Mouse (Mus musculus) naive thymus-derived CD4-positive, alpha-beta T cell, adult 2 months (primary cell): Measurements from ENCODE around the gene Mylpf.

Experiments
- DNase-seq: peaks from one replicate; pipeline ENCODE4 v3.0.0-alpha.2; 2011; ENCODE audit warnings: low read depth

Gene Mylpf

DNA sequence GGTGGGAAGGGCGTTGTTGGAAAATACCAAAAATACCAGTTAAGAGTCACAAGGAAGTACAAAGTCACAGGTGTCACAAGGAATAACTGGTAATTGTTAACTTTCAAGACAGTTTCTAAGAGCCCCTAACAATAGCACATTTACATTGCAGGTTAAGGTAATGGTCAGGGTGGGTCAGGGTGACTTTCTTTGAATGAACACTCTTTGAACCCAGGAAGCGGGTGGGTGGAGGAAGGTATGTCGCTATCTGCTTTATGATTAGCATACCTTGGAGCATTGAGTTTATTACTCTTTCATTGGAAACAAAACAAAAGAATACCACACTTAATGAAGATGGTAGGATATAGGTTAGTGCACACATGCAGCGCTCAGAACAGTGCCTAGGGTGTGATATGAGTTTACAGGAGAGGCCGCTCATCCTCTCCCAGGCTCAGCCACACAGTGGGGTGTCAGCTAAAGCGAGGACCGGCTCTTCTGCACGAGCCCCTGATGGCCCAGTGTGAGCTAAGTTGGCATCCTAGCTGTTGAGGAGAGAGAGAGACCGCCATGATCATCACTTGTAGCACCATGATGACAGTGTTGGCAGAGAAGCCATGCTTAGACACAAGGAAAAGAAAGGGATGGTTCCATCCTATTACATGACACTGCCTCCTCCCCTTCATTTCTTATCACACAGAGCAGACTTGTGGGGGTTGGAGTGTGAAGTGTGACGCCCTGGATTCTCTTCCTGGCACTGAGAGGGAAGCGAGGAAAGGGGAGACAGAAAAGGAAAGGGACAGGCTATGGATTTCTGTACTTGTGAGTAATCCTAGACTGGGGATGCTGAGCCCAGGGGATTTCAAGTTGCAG, 16.7 kb downstream of the Mylpf start:
- no peak for DNase-seq

DNA sequence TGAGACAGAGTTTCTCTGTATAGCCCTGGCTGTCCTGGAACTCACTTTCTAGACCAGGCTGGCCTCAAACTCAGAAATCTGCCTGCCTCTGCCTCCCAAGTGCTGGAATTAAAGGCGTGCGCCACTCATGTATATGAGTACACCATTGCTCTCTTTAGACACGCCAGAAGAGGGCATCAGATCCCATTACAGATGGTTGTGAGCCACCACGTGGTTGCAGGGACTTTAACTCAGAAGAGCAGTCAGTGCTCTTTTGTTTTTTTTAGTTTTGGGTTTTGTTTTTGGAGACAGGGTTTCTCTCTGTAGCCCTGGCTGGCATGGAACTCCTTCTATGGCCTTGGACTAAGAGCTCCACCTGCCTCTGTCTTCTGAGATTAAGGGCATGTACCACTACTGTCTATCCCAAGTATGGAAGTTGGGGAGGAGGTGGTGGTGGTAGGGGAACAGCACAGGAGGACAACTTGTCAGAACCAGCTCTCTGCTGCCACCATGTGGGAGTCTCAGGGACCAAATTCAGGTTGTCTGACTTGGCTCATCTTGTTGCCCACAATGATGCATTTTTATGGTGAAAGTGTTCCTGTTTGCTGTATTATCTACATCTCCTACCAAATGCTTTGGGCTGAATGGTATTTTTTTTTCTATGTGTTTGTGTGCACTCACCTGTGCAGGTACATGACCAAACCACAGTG, 20.1 kb downstream of the Mylpf start:
- peak; percentile 95 for DNase-seq

DNA sequence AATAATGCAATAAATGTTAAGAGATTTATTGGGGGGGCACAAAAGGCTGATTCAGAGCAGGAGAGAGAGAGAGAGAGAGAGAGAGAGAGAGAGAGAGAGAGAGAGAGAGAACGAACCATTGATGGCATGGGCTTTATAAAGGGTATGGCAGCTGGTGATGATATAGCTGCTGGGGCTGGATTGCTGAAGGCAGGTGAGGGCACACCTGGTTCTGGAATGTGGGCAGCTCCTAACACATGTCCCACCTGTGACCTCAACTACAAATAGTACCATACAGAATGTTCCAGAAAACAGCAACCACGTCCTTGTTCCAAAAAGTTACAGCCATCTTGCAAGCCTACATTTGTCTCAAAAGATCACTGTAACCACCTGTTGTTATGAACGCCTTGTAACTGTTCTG, 22.7 kb downstream of the Mylpf start:
- no peak for DNase-seq

DNA sequence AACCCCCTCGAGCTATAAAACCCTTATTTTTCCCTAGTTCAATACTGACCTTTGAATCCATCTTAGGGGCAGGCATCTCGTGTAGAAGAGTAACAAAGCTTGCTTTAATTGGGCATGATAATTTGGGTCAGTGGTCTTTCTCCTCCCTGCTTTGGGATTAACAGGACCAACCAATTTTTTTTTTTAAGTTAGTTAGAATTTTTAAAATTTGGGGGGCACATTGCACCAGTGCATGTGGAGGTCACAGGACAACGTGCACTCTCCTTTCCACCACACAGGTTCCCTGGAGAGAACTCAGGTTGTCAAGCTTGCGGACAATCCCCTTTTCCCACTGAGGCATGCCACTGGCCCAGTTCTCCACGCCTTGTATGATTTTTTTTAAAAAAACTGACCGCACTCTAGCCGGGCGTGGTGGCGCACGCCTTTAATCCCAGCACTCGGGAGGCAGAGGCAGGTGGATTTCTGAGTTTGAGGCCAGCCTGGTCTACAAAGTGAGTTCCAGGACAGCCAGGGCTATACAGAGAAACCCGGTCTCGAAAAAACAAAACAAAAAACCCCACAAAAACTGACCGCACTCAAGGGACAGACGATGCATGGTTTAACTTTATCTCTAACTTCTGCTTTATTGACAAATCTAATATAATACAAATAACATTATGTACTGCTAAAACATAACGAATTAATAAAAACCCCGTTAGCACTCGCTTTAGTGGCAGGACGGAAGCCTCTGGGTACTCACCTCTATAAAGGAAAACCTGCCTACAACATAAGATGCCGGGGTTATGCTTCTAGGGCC, 23.3 kb downstream of the Mylpf start:
- no peak for DNase-seq

DNA sequence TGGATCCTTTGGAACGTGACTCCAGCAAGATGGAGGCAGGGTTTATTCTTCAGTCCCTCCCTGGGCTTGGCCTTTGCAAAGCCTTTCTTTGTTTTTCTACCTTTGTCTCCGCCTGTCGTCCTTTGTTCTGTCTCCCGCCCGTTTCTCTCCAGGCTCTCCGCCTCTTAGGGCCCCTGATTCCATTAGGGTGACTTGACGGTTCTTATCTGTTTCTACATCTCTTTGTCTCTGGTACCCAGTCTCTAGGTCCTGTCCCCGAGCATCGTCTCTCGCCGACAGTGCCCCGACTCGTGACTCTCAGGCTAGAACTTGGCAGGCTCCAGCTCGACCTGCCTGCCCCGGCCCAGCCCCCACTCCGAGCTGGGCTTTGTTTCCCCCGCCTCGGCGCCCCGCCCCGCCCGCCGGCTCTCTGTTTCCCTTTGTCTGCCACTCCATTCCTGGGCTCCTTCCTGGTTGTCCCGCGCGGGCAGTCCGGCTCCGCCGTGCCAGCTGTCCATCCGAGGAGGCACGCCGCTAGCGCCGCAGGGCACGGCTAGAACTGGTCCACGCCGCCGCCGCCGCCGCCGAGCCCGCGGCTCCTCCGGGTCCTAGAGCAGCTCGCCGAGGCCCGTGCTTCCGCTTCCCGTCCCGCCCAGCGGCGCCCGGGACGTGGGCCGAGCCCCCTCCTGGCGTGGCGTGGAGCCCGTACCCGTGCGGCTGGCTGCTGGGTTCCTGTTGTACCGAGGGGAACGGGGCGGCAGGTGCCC, 24.1 kb downstream of the Mylpf start, which contains the start of the genes Zfp553 and Sept1:
Gene Zfp553 (plus strand): TSS at position 440 of the 746 bp plus-strand sequence.
Gene Sept1 (minus strand): TSS at position 509 of the 746 bp plus-strand sequence.
- DNase-seq: peak; percentile 83

DNA sequence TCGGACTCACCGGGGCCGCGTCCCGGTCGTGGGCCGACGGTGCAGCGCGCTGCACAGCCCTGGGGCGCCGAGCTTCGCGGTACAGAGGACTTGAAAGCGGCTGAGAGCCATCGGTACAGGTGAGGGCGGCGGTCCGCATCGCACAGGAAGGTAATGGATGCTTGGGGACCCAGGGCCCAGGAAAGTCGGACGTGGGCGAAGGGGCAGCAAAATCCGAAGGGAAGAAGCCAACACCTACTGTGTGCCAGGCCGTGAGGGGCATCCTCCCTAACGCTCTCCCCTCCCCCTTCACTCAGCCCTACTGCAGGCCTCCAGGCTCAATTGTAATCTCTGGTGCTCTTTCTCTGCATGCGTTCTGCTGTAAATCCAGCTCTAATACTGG, 24.7 kb downstream of the Mylpf start:
- DNase-seq: no peak

DNA sequence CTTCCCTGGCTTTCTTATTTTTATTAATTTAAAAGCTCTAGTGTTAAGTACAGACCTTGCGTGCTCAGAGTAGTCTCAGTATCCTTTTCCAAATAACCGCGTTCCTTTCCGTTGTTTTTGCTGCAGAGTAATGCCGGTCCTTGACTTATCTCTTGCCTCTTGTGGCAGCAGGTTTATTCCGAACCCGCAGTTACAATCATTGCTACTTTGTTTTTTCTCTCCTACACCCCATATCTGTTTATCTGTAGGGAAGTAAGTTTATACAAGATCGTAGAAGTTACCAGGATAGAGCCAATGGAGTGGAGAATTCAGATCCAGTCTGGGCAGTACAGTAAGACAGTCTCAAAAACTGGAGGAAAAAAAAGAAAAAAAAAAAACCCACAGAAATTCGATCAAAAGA, 25.1 kb downstream of the Mylpf start:
- DNase-seq: peak; percentile 31

DNA sequence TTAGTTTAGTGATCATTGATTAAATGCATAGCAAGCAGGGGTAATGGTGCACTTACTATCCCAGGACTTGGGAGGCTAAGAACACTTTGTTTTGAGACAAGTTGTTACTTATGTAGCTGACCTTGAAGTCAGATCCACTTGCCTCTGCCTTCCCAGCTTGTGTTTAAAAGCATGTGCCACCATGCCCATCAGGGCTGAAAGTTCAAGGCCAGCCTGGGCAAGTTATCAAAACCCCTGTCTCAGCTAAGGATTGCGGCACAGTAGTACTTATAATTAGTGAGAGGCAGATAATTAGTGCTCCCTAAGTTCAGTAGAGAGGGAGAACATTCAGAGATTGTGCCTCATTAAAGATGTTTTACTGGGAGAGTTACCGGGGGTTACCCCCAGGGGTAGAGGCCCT, 26.1 kb downstream of the Mylpf start:
- no peak for DNase-seq

DNA sequence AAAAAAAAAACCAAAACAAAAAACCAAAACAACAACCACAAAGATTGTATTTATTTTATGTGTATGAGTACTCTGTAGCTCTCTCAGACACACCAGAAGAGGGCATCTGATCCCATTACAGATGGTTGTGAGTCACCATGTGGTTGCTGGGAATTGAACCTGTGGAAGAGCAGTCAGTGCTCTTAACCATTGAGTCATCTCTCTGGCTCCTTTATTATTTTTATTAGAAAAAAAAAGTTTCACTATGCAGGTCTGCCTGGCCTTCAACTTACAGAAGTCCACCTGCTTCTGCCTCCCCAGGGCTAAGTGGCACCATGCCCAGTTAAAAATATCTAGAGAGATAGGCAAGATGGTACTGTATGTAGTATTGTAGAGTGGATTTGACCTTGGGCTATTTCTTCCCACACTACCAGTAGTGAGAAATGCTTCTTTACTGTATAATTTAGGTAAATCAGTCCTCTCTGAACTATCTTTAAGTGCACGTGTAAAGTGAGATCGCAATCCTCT, 34.7 kb downstream of the Mylpf start:
- DNase-seq: no peak

DNA sequence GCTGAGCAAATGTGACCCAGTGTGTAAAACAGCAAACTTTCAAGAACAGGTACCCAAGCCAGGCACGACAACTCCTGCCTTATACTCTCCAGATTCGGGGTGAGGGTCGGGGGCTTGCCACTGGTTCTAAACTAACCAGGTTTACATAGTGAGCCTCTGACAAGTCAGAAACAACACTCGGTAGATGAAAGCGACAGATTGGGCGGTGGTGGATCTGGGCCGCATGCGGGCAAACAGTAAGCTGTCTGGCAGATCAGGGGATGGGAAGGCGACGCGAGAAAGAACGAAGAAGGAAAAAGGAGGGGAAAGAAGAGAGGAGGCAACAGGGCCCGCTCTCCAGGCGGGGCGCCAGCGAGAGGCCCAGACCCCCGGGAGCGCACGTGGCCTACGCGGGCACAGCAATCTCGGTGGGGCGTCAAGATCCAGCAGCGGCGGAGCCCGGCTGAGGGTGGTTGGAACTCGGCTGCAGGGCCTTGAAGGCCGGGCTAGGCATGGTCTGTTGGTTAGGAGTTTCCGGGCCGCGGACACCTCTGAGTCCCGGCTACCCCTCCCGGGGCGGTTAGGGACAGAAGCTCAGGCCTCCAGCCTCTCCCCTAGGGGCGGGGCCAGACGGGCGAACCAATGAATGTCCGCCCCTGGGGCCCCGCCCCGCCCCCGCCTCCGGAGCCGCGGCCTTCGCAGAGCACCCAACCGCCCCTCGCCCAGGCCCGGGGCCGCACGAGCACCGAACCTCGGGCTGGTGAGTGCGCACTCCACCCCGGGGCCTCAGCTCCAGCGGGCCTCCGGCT, 35.4 kb downstream of the Mylpf start, which contains the start of gene Zfp771:
Gene Zfp771 (plus strand): TSS at position 405 of the 788 bp plus-strand sequence.
- peak; percentile 91 for DNase-seq

DNA sequence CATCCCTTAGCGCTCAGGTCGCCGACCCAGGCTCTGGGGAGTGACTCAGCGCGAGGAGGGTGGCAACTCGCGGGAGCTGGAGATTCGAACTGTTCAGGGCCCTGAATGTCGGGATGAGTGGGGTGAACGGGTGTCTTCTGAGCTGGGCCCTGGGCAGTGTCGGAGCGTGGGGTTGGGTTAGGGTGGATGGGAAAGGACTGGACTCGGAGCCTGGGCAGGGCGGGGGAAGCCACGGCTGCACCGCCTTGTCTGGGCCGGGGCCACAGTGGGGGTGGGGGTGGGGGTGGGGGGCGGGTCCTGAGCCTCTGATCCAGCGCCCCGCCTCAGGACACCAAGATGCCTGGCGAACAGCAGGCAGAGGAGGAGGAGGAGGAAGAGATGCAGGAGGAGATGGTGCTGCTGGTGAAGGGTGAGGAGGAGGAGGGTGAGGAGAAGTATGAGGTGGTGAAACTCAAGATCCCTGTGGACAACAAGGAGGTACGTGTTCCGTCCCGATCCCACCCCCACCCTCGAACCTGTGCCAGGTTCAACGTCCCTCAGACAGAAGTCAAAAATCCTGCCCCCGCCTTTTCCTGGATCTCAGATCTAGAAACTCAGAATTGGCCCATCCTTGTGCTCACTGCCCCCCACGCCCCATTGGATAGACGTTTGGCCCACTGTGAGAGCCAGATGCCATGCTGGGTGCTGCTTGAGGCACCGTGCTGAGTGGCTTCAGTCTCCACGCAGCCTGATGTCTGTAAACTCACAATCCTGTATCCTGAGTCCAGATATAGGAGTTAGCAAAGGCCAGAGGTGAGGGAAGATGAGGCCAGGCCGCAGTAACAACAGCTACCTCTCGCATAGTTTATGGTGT, 36.2 kb downstream of the Mylpf start:
- DNase-seq: no peak

DNA sequence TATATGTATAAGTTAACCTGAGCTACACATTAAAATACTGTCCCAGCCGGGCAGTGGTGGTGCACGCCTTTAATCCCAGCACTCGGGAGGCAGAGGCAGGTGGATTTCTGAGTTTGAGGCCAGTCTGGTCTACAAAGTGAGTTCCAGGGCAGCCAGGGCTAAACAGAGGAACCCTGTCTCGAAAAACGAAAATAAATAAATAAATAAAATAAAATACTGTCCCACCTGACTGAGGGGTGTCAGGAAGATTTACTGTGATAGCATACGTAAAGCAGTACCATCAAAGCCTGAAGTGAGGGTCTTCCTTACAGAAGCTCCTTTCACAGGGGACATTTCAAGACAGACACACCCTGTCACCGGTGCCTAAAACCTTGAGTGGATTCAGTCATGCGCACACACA, 41.8 kb downstream of the Mylpf start:
- peak; percentile 39 for DNase-seq

DNA sequence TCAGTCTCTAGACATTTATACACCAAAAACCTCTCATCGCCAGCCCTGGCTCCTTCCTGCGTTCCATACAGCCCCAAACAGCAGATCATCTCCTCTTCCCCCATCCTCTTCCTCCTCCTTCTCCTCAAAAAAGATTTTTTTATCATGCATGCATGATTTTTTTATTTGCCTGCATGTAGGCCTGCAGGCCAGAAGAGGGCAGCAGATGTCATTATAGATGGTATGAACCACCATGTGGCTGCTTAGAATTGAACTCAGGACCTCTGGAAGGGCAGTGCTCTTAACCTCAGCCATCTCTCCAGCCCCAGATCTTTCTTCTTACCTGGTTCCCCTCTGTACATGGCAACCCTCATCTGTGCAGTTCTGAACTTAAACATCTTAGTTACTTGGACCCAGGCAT, 43.7 kb downstream of the Mylpf start:
- peak; percentile 75 for DNase-seq

DNA sequence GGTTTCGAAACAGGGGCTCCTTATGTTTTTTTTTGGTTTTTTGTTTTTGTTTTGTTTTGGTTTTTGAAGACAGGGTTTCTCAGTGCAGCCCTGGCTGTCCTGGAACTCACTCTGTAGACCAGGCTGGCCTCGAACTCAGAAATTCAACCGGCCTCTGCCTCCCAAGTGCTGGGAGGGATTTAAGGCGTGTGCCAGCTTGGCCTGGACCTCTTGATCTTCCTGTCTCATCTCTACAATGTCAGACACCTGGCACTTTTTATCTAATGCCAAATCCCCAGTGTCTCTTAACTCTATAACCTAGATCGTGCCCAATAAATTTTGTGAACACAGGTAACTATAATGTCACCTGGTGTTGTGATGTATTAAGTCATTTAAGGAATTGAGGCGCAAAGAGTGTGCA, 44.7 kb downstream of the Mylpf start:
- peak; percentile 44 for DNase-seq

DNA sequence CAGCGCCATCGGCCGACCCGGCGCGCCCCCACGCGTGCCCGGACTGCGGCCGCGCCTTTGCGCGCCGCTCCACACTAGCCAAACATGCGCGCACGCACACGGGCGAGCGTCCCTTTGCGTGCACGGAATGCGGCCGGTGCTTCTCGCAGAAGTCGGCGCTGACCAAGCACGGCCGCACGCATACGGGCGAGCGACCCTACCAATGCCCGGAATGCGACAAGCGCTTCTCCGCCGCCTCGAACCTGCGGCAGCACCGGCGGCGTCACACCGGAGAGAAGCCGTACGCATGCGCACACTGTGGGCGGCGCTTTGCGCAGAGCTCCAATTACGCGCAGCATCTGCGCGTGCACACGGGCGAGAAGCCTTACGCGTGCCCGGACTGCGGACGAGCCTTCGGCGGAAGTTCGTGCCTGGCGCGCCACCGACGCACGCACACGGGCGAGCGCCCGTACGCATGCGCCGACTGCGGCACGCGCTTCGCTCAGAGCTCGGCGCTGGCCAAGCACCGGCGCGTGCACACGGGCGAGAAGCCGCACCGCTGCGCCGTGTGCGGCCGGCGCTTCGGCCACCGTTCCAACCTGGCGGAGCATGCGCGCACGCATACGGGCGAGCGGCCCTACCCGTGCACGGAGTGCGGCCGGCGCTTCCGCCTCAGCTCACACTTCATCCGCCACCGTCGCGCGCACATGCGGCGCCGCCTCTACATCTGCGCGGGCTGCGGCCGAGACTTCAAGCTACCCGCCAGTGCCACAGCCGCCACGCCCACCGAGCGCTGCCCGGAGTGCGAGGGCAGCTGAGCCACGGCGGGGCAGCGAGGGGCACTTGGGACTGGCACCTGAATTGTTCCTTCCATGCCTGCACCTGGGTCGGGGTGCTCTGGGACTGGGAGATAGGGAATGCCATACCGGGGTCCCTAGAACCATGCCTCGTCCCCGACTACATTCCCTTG, 45.4 kb downstream of the Mylpf start:
- DNase-seq: peak; percentile 99

DNA sequence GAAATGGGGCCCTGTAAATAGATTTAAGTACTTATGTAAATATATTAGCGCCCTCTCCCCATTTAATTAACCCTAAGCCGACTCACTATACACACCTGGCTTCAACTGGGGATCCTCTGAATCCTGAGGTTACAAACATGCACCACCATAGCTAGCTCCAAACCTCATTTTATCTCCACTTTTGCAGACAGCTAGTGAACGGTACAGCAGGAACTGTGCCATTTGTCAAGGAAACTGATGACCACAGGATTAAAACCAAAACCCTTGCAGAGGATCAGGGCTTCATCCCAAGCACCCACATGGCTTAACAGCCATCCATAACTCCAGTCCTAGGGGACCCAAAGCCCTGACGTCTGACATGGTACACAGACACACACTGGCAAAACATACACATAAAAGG, 46.3 kb downstream of the Mylpf start:
- DNase-seq: no peak

DNA sequence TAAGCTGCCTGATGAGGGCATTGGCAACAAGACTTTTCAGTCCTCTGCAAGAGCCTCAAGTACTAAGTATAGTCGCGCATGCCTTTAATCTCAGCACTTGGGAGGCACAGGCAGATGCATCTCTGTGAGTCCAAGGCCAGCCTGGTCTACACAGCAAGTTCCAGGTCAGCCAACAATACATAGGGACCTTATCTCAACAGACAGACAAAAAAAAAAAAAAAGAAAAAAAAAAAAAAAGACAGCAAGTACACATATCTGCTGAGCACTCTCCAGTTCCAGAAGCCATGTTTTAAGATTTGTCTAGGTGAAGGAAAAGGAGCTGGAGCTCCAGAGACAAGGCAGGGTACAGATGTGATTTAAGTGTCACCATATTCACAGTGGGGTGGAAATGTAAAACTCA, 47.3 kb downstream of the Mylpf start:
- no peak for DNase-seq

DNA sequence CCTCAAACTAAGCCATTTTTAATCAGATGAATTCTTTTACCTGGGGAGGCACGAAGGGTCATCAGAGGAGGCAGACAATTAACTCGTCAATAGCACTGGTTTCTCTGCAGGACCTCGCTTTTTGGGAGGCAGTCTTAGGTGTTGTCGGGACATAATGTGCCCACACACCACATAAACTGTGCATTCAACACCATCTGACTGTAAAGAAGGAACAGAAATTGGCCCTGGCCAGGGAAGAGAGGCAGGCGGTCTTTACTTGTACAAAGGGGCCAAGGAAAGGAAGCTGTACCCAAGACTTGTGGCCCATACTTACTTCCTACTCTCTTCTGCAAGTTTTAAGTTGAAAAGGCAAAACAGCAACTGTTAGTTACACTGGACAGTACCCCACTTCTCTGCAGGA, 47.8 kb downstream of the Mylpf start:
- DNase-seq: no peak
